Comparison of ENCODE assay signal across 13 mouse cellular contexts in the genomic region with DNA sequence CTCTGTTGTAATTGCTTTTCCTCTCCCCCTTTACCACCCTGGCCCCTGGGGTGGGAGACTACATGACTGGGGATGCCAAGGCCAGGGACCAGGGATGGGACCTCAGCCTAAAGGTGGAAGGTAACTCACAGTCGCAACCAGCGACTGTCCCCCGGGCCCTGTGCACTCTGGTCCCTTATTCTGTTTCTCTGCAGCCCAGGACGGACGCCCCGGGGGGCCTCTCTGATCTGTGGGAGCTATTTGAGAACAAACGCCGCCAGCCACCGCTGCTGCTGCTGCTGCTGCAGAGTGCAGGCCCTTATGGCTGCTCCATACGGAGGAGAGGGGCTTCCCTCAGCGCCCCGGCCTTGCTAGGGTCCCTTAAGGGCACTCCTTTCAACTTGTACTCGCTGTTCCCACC. TPM values are rescaled to one million over a fixed set of nuclear protein-coding genes. Genes with fewer than 3 reads are reported as not detected.
DNase-seq lines count a peak whose midpoint lies in the region; ATAC-seq and TF ChIP-seq lines count a peak whose summit lies in the region.
"Had no signal": no experiment of that assay in that cellular context is flagged by ENCODE, and none has a peak within 500 bp of the region (broad histone marks: within the 10 kb centered on the region; RNA-seq: fewer than 3 reads in every experiment).

No protein-coding gene starts in this region.

- H3K4me3 ChIP-seq in kidney, postnatal 0 days (replicated peaks; ENCODE audit: low read depth, low read length), result 0 out of 2 replicates have a peak overlapping the region, but pooled peaks have one; percentile 9
- H3K4me3 ChIP-seq in forebrain, embryonic 13.5 days, result 0 out of 2 replicates have a peak overlapping the region, but pooled peaks have one; percentile 17
- peak overlapping the region; percentile 3; the same call in 1 of the 2 replicates for H3K4me3 ChIP-seq in limb, embryonic 13.5 days
- H3K4me3 ChIP-seq: lung, embryonic 15.5 days; myocyte had no signal

- WGBS in kidney, postnatal 0 days, result 8% methylated on average over 13 of the region's 13 CpGs
- WGBS in forebrain, embryonic 13.5 days, result under 1% methylated on average over 13 of the region's 13 CpGs
- WGBS in limb, embryonic 13.5 days, result 3% methylated on average over 13 of the region's 13 CpGs

- peak overlapping the region; percentile 39 for H3K4me2 ChIP-seq in kidney, postnatal 0 days (ENCODE audit: low read length)
- H3K4me2 ChIP-seq in forebrain, embryonic 13.5 days, result peak overlapping the region; percentile 53
- H3K4me2 ChIP-seq in limb, embryonic 13.5 days (replicated peaks), result peak overlapping the region; percentile 45
- H3K4me2 ChIP-seq: lung, embryonic 15.5 days had no signal

- H3K36me3 ChIP-seq in kidney, postnatal 0 days (ENCODE audit: insufficient read depth, low read length), result no peaks in the 10 kb centered on the region
- H3K36me3 ChIP-seq in forebrain, embryonic 13.5 days (ENCODE audit: poor library complexity, severe bottlenecking), result no peaks in the 10 kb centered on the region
- H3K36me3 ChIP-seq in limb, embryonic 13.5 days, result no peaks in the 10 kb centered on the region
- H3K36me3 ChIP-seq: lung, embryonic 15.5 days had no signal

- peaks cover 10% of the 10 kb centered on the region; the same call in 1 of the 2 replicates for H3K4me1 ChIP-seq in kidney, postnatal 0 days (replicated peaks; ENCODE audit: insufficient read depth, low read length)
- peaks cover 54% of the 10 kb centered on the region for H3K4me1 ChIP-seq in forebrain, embryonic 13.5 days
- peaks cover 34% of the 10 kb centered on the region for H3K4me1 ChIP-seq in limb, embryonic 13.5 days

- H3K9me3 ChIP-seq in kidney, postnatal 0 days (replicated peaks; ENCODE audit: low read length), result no peaks in the 10 kb centered on the region
- H3K9me3 ChIP-seq in forebrain, embryonic 13.5 days (replicated peaks), result no peaks in the 10 kb centered on the region
- no peaks in the 10 kb centered on the region for H3K9me3 ChIP-seq in limb, embryonic 13.5 days
- H3K9me3 ChIP-seq: lung, embryonic 15.5 days had no signal

- no peak for DNase-seq in kidney, postnatal 0 days (ENCODE audit: low spot score)
- DNase-seq in kidney, adult 8-10 months, result no peak
- DNase-seq in urinary bladder, postnatal 25 days (ENCODE audit: low spot score), result no peak
- no peak for DNase-seq in spleen, postnatal 4 days (ENCODE audit: low spot score in 2 of 2)
- DNase-seq: gastrocnemius, postnatal 10 days; right cerebral cortex, postnatal 4 days; thymus, adult 18-20 months had no signal

- no peak overlapping the region for H3K9ac ChIP-seq in kidney, postnatal 0 days (ENCODE audit: low read depth, low read length)
- peak overlapping the region; percentile 52 for H3K9ac ChIP-seq in forebrain, embryonic 13.5 days
- no peak overlapping the region for H3K9ac ChIP-seq in limb, embryonic 13.5 days
- H3K9ac ChIP-seq: lung, embryonic 15.5 days had no signal

- peaks cover 25% of the 10 kb centered on the region for H3K27me3 ChIP-seq in kidney, postnatal 0 days (ENCODE audit: insufficient read depth, low read length)
- H3K27me3 ChIP-seq in forebrain, embryonic 13.5 days, result peaks cover 49% of the 10 kb centered on the region
- H3K27me3 ChIP-seq in limb, embryonic 13.5 days, result peaks cover 93% of the 10 kb centered on the region

- no peak for TF ChIP-seq CTCF in kidney, postnatal 0 days (IDR thresholded peaks at IDR 0.05; ENCODE audit: low read depth)

- no peak overlapping the region for H3K27ac ChIP-seq in kidney, postnatal 0 days
- peak overlapping the region; percentile 98 for H3K27ac ChIP-seq in forebrain, embryonic 13.5 days
- no peak overlapping the region for H3K27ac ChIP-seq in limb, embryonic 13.5 days
- H3K27ac ChIP-seq: lung, embryonic 15.5 days had no signal

- no peak for ATAC-seq in kidney, postnatal 0 days (replicated peaks; ENCODE audit: low FRiP score, low read depth)
- no peak for ATAC-seq in forebrain, embryonic 13.5 days
- ATAC-seq in limb, embryonic 13.5 days (ENCODE audit: low FRiP score, low read depth), result no peak
- ATAC-seq in megakaryocyte, adult 5-6 weeks (ENCODE audit: poor library complexity, severe bottlenecking), result no peak
- ATAC-seq: intestine, embryonic 16.5 days had no signal

RNA-seq across cellular contexts. Expression of gene Emx2, which starts 12.7 kb away (rescaled TPM):
- 24.2 and 25.4 TPM in 2 replicates for polyA plus RNA-seq in kidney, postnatal 0 days (2015; fragmentation: Nextera tagmentation; extraction: Ambion mirVana)
- 29.8 and 37.3 TPM in 2 replicates for polyA plus RNA-seq in forebrain, embryonic 13.5 days (2015; fragmentation: Nextera tagmentation; extraction: Ambion mirVana)
- 18.7 and 18.9 TPM in 2 replicates for polyA plus RNA-seq in limb, embryonic 13.5 days (2015; fragmentation: Nextera tagmentation; extraction: Ambion mirVana)
- total RNA-seq in megakaryocyte, adult 5-6 weeks (2015), result not detected in 2 replicates
- not detected in 2 replicates for total RNA-seq in megakaryocyte, adult 5-6 weeks (2017)
- polyA plus RNA-seq: intestine, embryonic 16.5 days; myocyte had no signal
